Mouse (Mus musculus): ENCODE results near the gene Ppef2. TPM values are rescaled to one million over a fixed set of nuclear protein-coding genes. Genes with fewer than 3 reads are reported as not detected.

The Ppef2 gene
- polyA plus RNA-seq, 1 experiment from 2014 or later: 0.67 TPM

DNA sequence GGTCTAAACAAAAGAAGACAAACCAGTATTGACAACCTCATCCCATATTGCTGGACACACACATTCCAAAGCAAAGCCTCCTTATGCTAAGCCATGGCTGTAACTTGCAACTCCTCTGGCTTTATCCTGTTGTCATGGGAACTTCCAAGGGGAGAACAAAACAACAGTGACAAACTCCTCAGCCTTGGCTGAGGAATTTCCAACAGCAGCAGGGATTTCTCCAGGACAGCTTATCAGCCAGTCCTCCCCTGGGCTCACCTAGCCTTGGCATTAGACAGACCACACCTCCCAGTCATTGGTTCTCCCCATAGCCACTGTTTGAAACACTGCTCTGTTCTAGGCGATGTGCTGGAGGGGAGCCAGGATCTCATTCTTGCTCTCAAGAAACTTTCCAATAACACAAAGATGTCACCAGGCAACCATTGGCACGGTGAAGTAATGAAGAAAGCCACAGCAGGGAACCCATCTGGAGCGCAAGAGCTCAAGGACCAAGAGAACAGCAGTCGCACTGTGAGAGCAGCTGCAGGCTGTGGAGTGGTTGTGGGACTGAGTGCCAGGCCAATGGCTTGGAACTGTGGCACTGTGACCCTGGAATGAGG lies 7.8 kb upstream of the Ppef2 start:
- H3K4me3 ChIP-seq: no peak overlapping the region
- WGBS: 12% methylated on average over 4 of the region's 4 CpGs
- H3K9ac ChIP-seq: no peak overlapping the region
- ATAC-seq (ENCODE audit: low read depth): peak; percentile 87
- H3K36me3 ChIP-seq: no peaks in the 10 kb centered on the region
- 0 out of 2 replicates have a peak, but pooled peaks cover 7% of the 10 kb centered on the region for H3K4me1 ChIP-seq (replicated peaks)
- no peaks in the 10 kb centered on the region for H3K27me3 ChIP-seq
- no peaks in the 10 kb centered on the region for H3K9me3 ChIP-seq
- H3K27ac ChIP-seq (replicated peaks): peak overlapping the region; percentile 46; the same call in 1 of the 2 replicates
- no peak overlapping the region for H3K4me2 ChIP-seq

DNA sequence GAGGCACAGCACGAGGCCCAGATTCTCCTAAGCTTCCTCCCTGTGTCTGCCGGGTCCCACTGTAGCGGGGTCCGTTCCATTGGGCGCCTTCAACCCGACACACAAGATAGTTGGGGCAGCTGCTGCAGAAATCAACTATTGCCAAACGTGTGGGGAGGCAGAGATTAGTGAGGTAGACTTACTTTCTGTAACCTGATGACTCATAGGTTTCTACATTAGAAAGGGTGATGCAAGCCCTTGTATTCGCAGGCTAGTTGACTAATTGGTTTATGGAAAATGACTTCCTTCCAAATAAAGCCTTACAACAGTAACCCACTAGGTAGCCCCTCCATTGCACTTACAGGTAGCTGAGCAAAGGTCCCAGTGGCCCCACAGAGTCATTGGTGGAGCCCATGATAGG lies 6.6 kb upstream of the Ppef2 start:
- ATAC-seq (ENCODE audit: low read depth): no peak
- no peak overlapping the region for H3K4me3 ChIP-seq

DNA sequence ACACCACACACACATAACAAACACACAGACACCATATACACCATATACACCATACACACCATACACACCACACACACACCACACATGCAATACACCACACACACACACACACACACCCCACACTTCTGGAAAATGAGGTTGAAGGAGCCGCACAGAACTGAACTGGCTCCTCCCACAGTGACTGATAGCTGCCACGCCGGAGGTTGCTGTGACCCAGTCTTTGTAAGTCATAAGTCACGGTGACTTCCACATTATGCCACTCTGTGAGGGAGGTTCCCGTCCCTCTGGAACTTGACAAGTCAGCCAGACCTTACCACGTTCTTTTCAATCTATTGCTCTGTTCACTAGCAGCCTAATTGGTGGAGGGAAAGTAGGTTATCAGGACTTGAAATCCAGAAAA lies 1.6 kb downstream of the Ppef2 start:
- no peak overlapping the region for H3K9ac ChIP-seq
- H3K27me3 ChIP-seq: peaks cover 3% of the 10 kb centered on the region; the same call in 1 of the 2 replicates
- ATAC-seq (ENCODE audit: low read depth): no peak
- no peak overlapping the region for H3K4me3 ChIP-seq
- H3K36me3 ChIP-seq: no peaks in the 10 kb centered on the region
- H3K27ac ChIP-seq (replicated peaks): no peak overlapping the region
- WGBS: 56% methylated on average over 6 of the region's 6 CpGs
- peaks cover 5% of the 10 kb centered on the region; the same call in 1 of the 2 replicates for H3K4me1 ChIP-seq (replicated peaks)
- no peak overlapping the region for H3K4me2 ChIP-seq
- no peaks in the 10 kb centered on the region for H3K9me3 ChIP-seq

More for the DNA sequence above, 6.6 kb upstream of the Ppef2 start:
- Histone ChIP-seq H3K27ac (replicated peaks) (0 out of 2 replicates have a peak overlapping the region, but pooled peaks have one; percentile 9), H3K9ac (no peak overlapping the region), H3K36me3 (no peaks in the 10 kb centered on the region), H3K4me2 (no peak overlapping the region), H3K27me3 (peaks cover 3% of the 10 kb centered on the region; the same call in 1 of the 2 replicates), H3K9me3 (no peaks in the 10 kb centered on the region), H3K4me1 (replicated peaks) (0 out of 2 replicates have a peak, but pooled peaks cover 7% of the 10 kb centered on the region)
- WGBS: 93% methylated on average over 8 of the region's 8 CpGs

DNA sequence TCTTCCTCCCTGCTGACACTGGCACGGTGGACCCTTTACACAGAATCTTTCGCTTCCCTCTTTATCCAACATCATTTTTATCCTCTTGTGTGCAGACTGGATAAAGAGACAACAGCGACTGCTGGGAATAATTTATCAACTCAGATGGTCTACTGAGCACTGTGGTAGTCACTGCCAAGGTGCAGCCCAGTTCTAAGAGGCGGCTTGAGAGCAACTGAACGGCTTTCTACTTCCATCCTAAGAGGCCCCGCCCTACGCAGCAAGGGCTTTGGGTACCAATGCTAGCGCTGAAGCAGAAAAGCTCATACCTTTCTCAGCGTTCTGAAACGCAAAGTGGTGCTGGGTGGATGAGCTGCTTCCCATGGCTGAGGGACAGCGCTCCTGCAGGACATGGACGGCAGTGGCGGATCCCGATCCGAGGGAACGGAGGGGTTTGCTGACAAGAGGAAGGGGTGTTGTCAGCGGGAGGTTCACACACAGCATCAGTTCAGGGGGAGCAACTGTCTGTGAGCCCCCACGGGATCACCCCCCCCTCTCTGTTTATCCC lies 3.2 kb downstream of the Ppef2 start:
- peak; percentile 58; the same call in 1 of the 2 replicates for ATAC-seq (ENCODE audit: low read depth)
- Histone ChIP-seq H3K4me2 (peak overlapping the region; percentile 31), H3K4me1 (replicated peaks) (peaks cover 5% of the 10 kb centered on the region; the same call in 1 of the 2 replicates), H3K9me3 (no peaks in the 10 kb centered on the region), H3K27ac (replicated peaks) (no peak overlapping the region), H3K4me3 (0 out of 2 replicates have a peak overlapping the region, but pooled peaks have one; percentile 4), H3K36me3 (no peaks in the 10 kb centered on the region), H3K27me3 (no peaks in the 10 kb centered on the region), H3K9ac (0 out of 2 replicates have a peak overlapping the region, but pooled peaks have one; percentile 2)
- 28% methylated on average over 18 of the region's 18 CpGs for WGBS

DNA sequence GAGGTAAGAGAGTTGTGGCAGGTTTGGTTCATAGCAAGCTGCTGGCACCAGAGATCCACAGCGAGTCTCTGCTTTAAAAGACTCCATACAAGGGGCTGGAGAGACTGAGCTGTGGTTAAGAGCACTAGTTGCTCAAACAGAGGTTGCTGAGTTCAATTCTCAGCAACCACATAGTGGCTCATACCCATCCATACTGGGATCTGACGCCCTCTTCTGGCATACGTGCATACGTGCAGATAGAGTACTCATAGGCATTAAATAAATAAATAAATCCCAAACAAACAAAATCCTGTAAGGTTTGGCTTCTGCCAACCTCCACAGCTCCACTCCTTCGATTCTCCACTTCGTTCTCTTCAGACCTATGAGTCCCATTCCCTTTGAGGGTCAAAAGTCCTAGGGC lies 4.0 kb downstream of the Ppef2 start:
- ATAC-seq (ENCODE audit: low read depth): no peak
- Histone ChIP-seq H3K36me3 (no peaks in the 10 kb centered on the region), H3K4me2 (no peak overlapping the region), H3K9me3 (no peaks in the 10 kb centered on the region), H3K4me3 (no peak overlapping the region), H3K27ac (replicated peaks) (no peak overlapping the region), H3K27me3 (no peaks in the 10 kb centered on the region), H3K4me1 (replicated peaks) (peaks cover 5% of the 10 kb centered on the region; the same call in 1 of the 2 replicates), H3K9ac (no peak overlapping the region)
- WGBS: 96% methylated on average over 6 of the region's 6 CpGs

DNA sequence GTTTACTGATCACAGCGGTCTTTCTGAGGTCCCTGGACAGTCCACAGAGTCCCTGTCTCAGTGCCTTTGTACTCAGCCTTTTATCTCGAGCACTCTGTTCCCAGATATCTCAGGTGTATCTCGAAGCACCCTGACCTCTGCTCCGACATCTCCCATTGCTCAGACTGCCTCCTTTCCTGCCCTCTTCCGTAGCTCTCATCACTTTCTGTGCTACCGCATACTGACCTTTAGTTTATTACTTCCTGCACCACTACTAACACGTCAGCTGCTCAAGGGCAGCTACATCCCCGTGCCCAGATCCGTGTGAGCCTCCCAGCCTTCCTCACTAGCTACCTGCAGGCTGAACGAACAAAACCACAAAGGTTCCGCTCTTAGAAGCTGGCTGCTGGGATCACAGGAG lies 7.5 kb downstream of the Ppef2 start:
- Histone ChIP-seq H3K9me3 (no peaks in the 10 kb centered on the region), H3K4me3 (no peak overlapping the region), H3K27me3 (no peaks in the 10 kb centered on the region), H3K9ac (no peak overlapping the region), H3K4me1 (replicated peaks) (peaks cover 5% of the 10 kb centered on the region; the same call in 1 of the 2 replicates), H3K36me3 (no peaks in the 10 kb centered on the region), H3K4me2 (no peak overlapping the region), H3K27ac (replicated peaks) (no peak overlapping the region)
- no peak for ATAC-seq (ENCODE audit: low read depth)
- 88% methylated on average over 11 of the region's 11 CpGs for WGBS

DNA sequence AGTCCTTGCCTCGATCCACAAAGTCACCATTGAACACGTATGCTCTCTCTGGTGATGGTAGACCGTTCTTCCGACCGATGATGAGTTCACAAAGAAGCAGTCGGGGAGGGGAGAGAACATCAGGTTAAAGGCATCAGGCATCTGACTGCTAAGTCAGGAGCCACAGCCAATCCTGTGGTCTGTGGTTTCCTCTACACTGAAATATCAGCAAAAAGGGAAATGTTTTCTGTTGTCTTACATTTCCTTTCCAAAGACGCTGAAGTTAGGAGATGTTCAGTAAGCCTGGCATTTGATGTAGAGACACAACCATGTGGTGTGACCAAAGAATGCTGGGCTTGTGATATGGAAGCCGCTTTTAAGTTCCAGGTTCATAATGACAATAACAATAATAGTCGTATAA lies 10.6 kb downstream of the Ppef2 start:
- WGBS: 93% methylated on average over 9 of the region's 9 CpGs
- Histone ChIP-seq H3K4me1 (replicated peaks) (no peaks in the 10 kb centered on the region), H3K4me3 (no peak overlapping the region), H3K27ac (replicated peaks) (no peak overlapping the region), H3K9me3 (no peaks in the 10 kb centered on the region), H3K4me2 (no peak overlapping the region), H3K36me3 (no peaks in the 10 kb centered on the region), H3K27me3 (no peaks in the 10 kb centered on the region), H3K9ac (no peak overlapping the region)
- ATAC-seq (ENCODE audit: low read depth): no peak

DNA sequence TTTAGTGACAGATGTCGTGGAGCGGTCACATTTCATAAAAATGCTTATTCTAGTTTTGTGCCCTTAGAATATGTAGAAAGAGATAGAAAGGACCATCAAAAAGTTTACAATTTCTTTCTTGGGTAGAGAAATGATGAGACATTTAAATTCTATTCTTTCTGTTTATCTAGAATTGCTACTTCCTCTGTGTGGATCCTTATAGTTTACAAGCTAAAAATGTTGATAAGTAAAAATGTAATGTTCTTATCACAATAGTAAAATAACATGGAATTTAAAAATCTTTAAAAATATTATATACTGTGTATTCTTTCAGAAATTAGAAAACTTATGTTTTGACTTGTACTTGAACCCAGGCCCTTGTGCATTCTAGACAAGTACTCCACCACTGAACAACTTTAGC lies 11.2 kb downstream of the Ppef2 start:
- H3K36me3 ChIP-seq: no peaks in the 10 kb centered on the region
- H3K4me2 ChIP-seq: no peak overlapping the region
- WGBS: 99% methylated on average over 2 of the region's 2 CpGs
- no peak overlapping the region for H3K4me3 ChIP-seq
- H3K27ac ChIP-seq (replicated peaks): no peak overlapping the region
- H3K4me1 ChIP-seq (replicated peaks): no peaks in the 10 kb centered on the region
- H3K9me3 ChIP-seq: no peaks in the 10 kb centered on the region
- H3K27me3 ChIP-seq: no peaks in the 10 kb centered on the region
- H3K9ac ChIP-seq: no peak overlapping the region
- no peak for ATAC-seq (ENCODE audit: low read depth)

DNA sequence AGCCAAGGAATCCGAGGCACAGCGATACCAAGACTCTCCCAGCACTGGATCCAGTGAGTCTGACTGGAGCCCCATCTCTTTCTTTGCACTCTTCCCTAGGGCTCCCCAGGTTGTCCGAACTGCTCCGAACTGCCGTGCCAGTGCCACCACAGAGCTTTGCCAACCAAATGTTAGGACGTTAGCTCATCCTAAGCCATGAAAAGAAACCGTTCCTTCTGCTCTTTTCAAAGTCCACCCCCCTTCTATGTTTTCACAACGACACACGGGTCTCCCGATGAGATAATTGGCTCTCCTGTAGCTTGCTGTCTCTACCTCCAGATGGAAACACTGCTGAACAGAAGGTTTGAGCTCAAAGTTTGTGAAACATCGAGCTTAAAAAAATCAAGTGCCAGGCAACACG lies 15.3 kb downstream of the Ppef2 start:
- ATAC-seq (ENCODE audit: low read depth): no peak
- WGBS: 89% methylated on average over 12 of the region's 12 CpGs

DNA sequence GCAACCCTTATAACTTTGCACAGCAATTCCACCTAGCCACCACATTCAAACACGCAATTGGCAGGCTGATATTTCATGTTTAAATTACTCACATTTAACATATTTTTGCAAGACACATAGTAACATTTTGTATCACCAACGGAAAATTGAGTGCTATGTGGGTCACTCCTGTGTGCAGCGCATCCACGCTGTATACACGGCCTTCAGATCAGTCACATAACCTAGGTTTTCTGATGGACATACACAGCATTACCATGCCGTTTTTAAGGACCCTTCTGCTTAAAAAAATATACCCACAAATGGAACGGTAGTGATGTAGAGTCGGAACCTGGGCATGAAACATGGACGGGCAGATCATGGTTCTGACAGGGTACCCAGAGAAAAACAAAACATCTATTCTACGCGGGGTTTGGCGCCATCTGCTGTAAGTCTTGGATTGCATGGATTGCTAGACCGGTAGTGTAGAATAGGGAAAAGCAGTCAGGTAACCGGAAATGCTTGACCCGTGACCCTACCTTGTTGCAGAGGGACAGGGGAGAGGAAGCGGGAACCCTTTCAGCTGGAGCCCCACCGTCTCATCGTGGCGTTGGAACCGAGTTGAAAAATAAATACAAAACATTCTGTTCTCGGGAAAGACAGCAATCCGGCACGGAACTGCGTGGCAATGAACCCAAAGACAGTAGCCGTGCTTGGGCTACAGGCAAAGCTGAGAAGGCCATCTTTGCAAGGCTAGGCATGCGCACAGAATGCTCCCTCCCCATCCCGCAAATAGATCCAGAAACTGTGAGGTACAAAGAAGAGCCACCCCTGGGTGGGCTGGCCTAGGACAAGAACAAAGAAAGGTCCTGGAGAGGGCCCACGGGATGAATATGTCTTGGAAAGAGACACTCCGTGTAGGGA lies 16.5 kb downstream of the Ppef2 start:
- 51% methylated on average over 29 of the region's 29 CpGs for WGBS
- Histone ChIP-seq H3K4me3 (no peak overlapping the region), H3K27ac (replicated peaks) (no peak overlapping the region), H3K36me3 (no peaks in the 10 kb centered on the region), H3K9me3 (no peaks in the 10 kb centered on the region), H3K4me2 (peak overlapping the region; percentile 24), H3K4me1 (replicated peaks) (no peaks in the 10 kb centered on the region), H3K9ac (no peak overlapping the region), H3K27me3 (no peaks in the 10 kb centered on the region)
- peak; percentile 77 for ATAC-seq (ENCODE audit: low read depth)

More for the DNA sequence above, 15.3 kb downstream of the Ppef2 start:
- no peaks in the 10 kb centered on the region for H3K4me1 ChIP-seq (replicated peaks)
- H3K4me3 ChIP-seq: no peak overlapping the region
- H3K9me3 ChIP-seq: no peaks in the 10 kb centered on the region
- H3K36me3 ChIP-seq: no peaks in the 10 kb centered on the region
- no peak overlapping the region for H3K9ac ChIP-seq
- H3K27me3 ChIP-seq: no peaks in the 10 kb centered on the region
- H3K27ac ChIP-seq (replicated peaks): no peak overlapping the region
- no peak overlapping the region for H3K4me2 ChIP-seq

DNA sequence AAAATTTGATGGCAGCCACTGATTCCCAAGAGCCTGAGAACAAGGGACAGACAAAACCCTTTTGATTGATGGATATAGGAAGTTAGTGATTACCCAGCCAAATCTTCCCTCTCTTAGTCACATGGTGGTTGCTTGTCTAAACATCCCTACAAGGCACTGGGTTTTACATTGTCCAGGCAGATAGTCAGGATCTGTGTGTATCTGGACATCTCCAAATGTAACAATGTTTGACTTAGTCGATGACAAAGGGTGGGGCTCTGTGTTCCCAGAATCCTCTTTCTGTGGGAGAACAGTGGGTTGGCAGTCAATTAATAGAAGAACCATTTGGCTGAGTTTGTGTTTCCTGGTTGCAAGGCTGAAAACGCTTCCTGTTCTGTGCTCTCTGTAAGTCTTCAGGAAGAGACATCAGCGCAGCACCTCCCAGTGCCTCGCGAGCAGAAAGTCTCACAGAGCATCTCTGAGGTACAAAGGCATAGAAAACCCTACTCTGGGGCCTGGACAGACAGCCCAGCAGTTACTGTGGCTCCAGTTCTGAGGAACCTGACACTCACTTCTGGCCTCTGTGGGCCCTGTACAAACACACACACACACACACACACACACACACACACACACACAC lies 21.0 kb downstream of the Ppef2 start:
- no peaks in the 10 kb centered on the region for H3K9me3 ChIP-seq
- 76% methylated on average over 5 of the region's 5 CpGs for WGBS
- H3K27ac ChIP-seq (replicated peaks): no peak overlapping the region
- no peaks in the 10 kb centered on the region for H3K27me3 ChIP-seq
- H3K4me3 ChIP-seq: no peak overlapping the region
- H3K4me2 ChIP-seq: no peak overlapping the region
- no peak for ATAC-seq (ENCODE audit: low read depth)
- H3K36me3 ChIP-seq: no peaks in the 10 kb centered on the region
- H3K4me1 ChIP-seq (replicated peaks): no peaks in the 10 kb centered on the region
- no peak overlapping the region for H3K9ac ChIP-seq

DNA sequence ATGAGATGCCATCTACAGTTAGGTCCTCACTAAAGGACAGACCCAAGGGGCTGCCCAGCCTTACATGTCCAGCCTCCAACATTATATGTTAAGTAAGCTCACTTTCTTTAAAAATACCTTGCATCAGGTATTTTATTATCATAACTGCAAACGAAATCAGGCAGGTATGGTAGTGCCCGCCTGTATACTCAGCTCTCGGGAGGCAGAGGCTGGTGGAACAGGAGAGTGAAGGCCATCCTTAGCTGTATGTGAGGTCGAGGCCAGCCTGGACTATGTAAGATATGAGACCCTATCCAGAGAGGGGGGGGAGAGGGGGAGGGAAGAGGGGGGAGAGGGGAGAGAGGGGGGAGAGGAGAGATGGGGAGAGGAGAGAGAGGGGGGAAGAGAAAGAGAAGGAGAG lies 22.7 kb downstream of the Ppef2 start:
- no peak for ATAC-seq (ENCODE audit: low read depth)
- no peak overlapping the region for H3K4me3 ChIP-seq
- no peaks in the 10 kb centered on the region for H3K36me3 ChIP-seq
- no peaks in the 10 kb centered on the region for H3K9me3 ChIP-seq
- no peaks in the 10 kb centered on the region for H3K27me3 ChIP-seq
- no peaks in the 10 kb centered on the region for H3K4me1 ChIP-seq (replicated peaks)
- WGBS: 80% methylated on average over 4 of the region's 4 CpGs
- no peak overlapping the region for H3K4me2 ChIP-seq
- H3K27ac ChIP-seq (replicated peaks): no peak overlapping the region
- no peak overlapping the region for H3K9ac ChIP-seq

Data from neural tube, embryonic 13.5 days (tissue).